Mouse (Mus musculus): Measurements from ENCODE around the gene Nrm. TPM values are rescaled to one million over a fixed set of nuclear protein-coding genes. Genes with fewer than 3 reads are reported as not detected.

The Nrm gene
- polyA plus RNA-seq, 1 experiment from 2014 or later, result 41.3 TPM

GRCm38 (mm10) chr17:35850974-35851373 lies 10.1 kb upstream of the Nrm start:
- 90% methylated on average over 3 of the region's 3 CpGs for WGBS
- Histone ChIP-seq H3K27ac (no peak overlapping the region), H3K9me3 (replicated peaks) (no peaks in the 10 kb centered on the region), H3K4me3 (no peak overlapping the region), H3K27me3 (no peaks in the 10 kb centered on the region), H3K4me2 (no peak overlapping the region), H3K36me3 (ENCODE audit: poor library complexity, severe bottlenecking) (peaks cover 90% of the 10 kb centered on the region), H3K4me1 (no peaks in the 10 kb centered on the region), H3K9ac (no peak overlapping the region)
- ATAC-seq, result no peak

GRCm38 (mm10) chr17:35859371-35859770 lies 1.7 kb upstream of the Nrm start:
- Histone ChIP-seq H3K36me3 (ENCODE audit: poor library complexity, severe bottlenecking) (peaks cover 30% of the 10 kb centered on the region), H3K9ac (no peak overlapping the region), H3K27me3 (no peaks in the 10 kb centered on the region), H3K27ac (no peak overlapping the region), H3K4me1 (peaks cover 19% of the 10 kb centered on the region), H3K9me3 (replicated peaks) (no peaks in the 10 kb centered on the region), H3K4me2 (no peak overlapping the region), H3K4me3 (no peak overlapping the region)
- ATAC-seq, result no peak
- WGBS, result 96% methylated on average over 1 of the region's 1 CpGs

GRCm38 (mm10) chr17:35859835-35860234 lies 1.3 kb upstream of the Nrm start:
- 77% methylated on average over 2 of the region's 2 CpGs for WGBS
- Histone ChIP-seq H3K9me3 (replicated peaks) (no peaks in the 10 kb centered on the region), H3K4me3 (no peak overlapping the region), H3K27me3 (no peaks in the 10 kb centered on the region), H3K36me3 (ENCODE audit: poor library complexity, severe bottlenecking) (peaks cover 25% of the 10 kb centered on the region), H3K4me2 (no peak overlapping the region), H3K9ac (no peak overlapping the region), H3K4me1 (peaks cover 23% of the 10 kb centered on the region), H3K27ac (no peak overlapping the region)
- no peak for ATAC-seq

- ATAC-seq, result no peak; the same call in 1 of the 2 replicates
- H3K4me2 ChIP-seq, result peak overlapping the region; percentile 66
- H3K27me3 ChIP-seq, result no peaks in the 10 kb centered on the region
- 6% methylated on average over 12 of the region's 12 CpGs for WGBS
- peak overlapping the region; percentile 77 for H3K9ac ChIP-seq
- no peaks in the 10 kb centered on the region for H3K9me3 ChIP-seq (replicated peaks)
- H3K4me3 ChIP-seq, result peak overlapping the region; percentile 71
- peak overlapping the region; percentile 94 for H3K27ac ChIP-seq
- peaks cover 22% of the 10 kb centered on the region for H3K36me3 ChIP-seq (ENCODE audit: poor library complexity, severe bottlenecking)
- peaks cover 29% of the 10 kb centered on the region for H3K4me1 ChIP-seq
These were observed 304 bp upstream of the Nrm start for GRCm38 (mm10) chr17:35860831-35861197.

GRCm38 (mm10) chr17:35864832-35865353 lies 3.8 kb downstream of the Nrm start:
- ATAC-seq, result no peak
- WGBS, result 22% methylated on average over 10 of the region's 10 CpGs
- peaks cover 62% of the 10 kb centered on the region for H3K4me1 ChIP-seq

GRCm38 (mm10) chr17:35865481-35866280 lies 4.6 kb downstream of the Nrm start, which contains the start of gene Ppp1r18:
TSS of gene Ppp1r18 (plus strand) at chr17:35865593.
- Histone ChIP-seq H3K4me2 (peak within 1 kb of the TSS; percentile 100), H3K27ac (peak within 1 kb of the TSS; percentile 99), H3K4me3 (peak within 1 kb of the TSS; percentile 77), H3K4me1 (peaks cover 66% of the 10 kb centered on the region), H3K9me3 (replicated peaks) (no peaks in the 10 kb centered on the region), H3K27me3 (no peaks in the 10 kb centered on the region), H3K36me3 (ENCODE audit: poor library complexity, severe bottlenecking) (peaks cover 8% of the 10 kb centered on the region), H3K9ac (peak within 1 kb of the TSS; percentile 91)
- ATAC-seq, result peak; percentile 61
- WGBS, result under 1% methylated on average over 47 of the region's 48 CpGs

More at GRCm38 (mm10) chr17:35864832-35865353, 3.8 kb downstream of the Nrm start:
- H3K9ac ChIP-seq, result peak overlapping the region; percentile 91
- peak overlapping the region; percentile 100 for H3K4me2 ChIP-seq
- no peaks in the 10 kb centered on the region for H3K9me3 ChIP-seq (replicated peaks)
- H3K36me3 ChIP-seq (ENCODE audit: poor library complexity, severe bottlenecking), result 0 out of 2 replicates have a peak, but pooled peaks cover 5% of the 10 kb centered on the region
- H3K4me3 ChIP-seq, result peak overlapping the region; percentile 77
- peak overlapping the region; percentile 99 for H3K27ac ChIP-seq
- H3K27me3 ChIP-seq, result no peaks in the 10 kb centered on the region

- H3K27me3 ChIP-seq, result no peaks in the 10 kb centered on the region
- whole genome bisulfite sequencing, result under 1% methylated on average over 36 of the region's 38 CpGs
- ATAC-seq, result peak; percentile 56
- peak overlapping the region; percentile 77 for H3K4me3 ChIP-seq
- peak overlapping the region; percentile 99 for H3K27ac ChIP-seq
- peak overlapping the region; percentile 100 for H3K4me2 ChIP-seq
- H3K9me3 ChIP-seq (replicated peaks), result peaks cover 4% of the 10 kb centered on the region; the same call in 1 of the 2 replicates
- H3K9ac ChIP-seq, result peak overlapping the region; percentile 91
- H3K36me3 ChIP-seq (ENCODE audit: poor library complexity, severe bottlenecking), result peaks cover 15% of the 10 kb centered on the region
- peaks cover 70% of the 10 kb centered on the region for H3K4me1 ChIP-seq
These were observed 5.2 kb downstream of the Nrm start for GRCm38 (mm10) chr17:35866281-35866831.

GRCm38 (mm10) chr17:35866911-35867890 lies 6.1 kb downstream of the Nrm start:
- H3K4me2 ChIP-seq, result peak overlapping the region; percentile 100
- peaks cover 17% of the 10 kb centered on the region for H3K36me3 ChIP-seq (ENCODE audit: poor library complexity, severe bottlenecking)
- peaks cover 4% of the 10 kb centered on the region; the same call in 1 of the 2 replicates for H3K9me3 ChIP-seq (replicated peaks)
- H3K4me1 ChIP-seq, result peaks cover 70% of the 10 kb centered on the region
- H3K4me3 ChIP-seq, result peak overlapping the region; percentile 77
- 10% methylated on average over 26 of the region's 26 CpGs for WGBS
- H3K27ac ChIP-seq, result peak overlapping the region; percentile 99
- H3K27me3 ChIP-seq, result no peaks in the 10 kb centered on the region
- peak overlapping the region; percentile 91 for H3K9ac ChIP-seq
- no peak for ATAC-seq

- Histone ChIP-seq H3K9ac (peak overlapping the region; percentile 91), H3K4me1 (peaks cover 78% of the 10 kb centered on the region), H3K27me3 (no peaks in the 10 kb centered on the region), H3K27ac (peak overlapping the region; percentile 99), H3K9me3 (replicated peaks) (peaks cover 4% of the 10 kb centered on the region; the same call in 1 of the 2 replicates), H3K4me2 (peak overlapping the region; percentile 100), H3K4me3 (peak overlapping the region; percentile 77), H3K36me3 (ENCODE audit: poor library complexity, severe bottlenecking) (peaks cover 21% of the 10 kb centered on the region)
- no peak for ATAC-seq
- WGBS, result 39% methylated on average over 17 of the region's 17 CpGs
These were observed 7.2 kb downstream of the Nrm start for GRCm38 (mm10) chr17:35868165-35868820.

GRCm38 (mm10) chr17:35868961-35869345 lies 7.8 kb downstream of the Nrm start:
- 4% methylated on average over 7 of the region's 7 CpGs for WGBS
- peak overlapping the region; percentile 25 for H3K27ac ChIP-seq

More at GRCm38 (mm10) chr17:35868961-35869345, 7.8 kb downstream of the Nrm start:
- peak overlapping the region; percentile 100 for H3K4me2 ChIP-seq
- H3K9me3 ChIP-seq (replicated peaks), result peaks cover 4% of the 10 kb centered on the region; the same call in 1 of the 2 replicates
- H3K9ac ChIP-seq, result peak overlapping the region; percentile 91
- H3K36me3 ChIP-seq (ENCODE audit: poor library complexity, severe bottlenecking), result peaks cover 27% of the 10 kb centered on the region
- peak overlapping the region; percentile 77 for H3K4me3 ChIP-seq
- H3K4me1 ChIP-seq, result peaks cover 80% of the 10 kb centered on the region
- no peaks in the 10 kb centered on the region for H3K27me3 ChIP-seq
- ATAC-seq, result no peak
